Mouse (Mus musculus): Measurements from ENCODE around the gene Clp1. TPM values are rescaled to one million over a fixed set of nuclear protein-coding genes. Genes with fewer than 3 reads are reported as not detected.
"Not testable (repeated sequence)": the region's sequence is repeated elsewhere in the genome, so short reads cannot be mapped to it uniquely, and the experiment has no call there.

The Clp1 gene
- total and polyA plus RNA-seq, 2 experiments from 2014 or later = 13.2 to 15.6 TPM

DNA sequence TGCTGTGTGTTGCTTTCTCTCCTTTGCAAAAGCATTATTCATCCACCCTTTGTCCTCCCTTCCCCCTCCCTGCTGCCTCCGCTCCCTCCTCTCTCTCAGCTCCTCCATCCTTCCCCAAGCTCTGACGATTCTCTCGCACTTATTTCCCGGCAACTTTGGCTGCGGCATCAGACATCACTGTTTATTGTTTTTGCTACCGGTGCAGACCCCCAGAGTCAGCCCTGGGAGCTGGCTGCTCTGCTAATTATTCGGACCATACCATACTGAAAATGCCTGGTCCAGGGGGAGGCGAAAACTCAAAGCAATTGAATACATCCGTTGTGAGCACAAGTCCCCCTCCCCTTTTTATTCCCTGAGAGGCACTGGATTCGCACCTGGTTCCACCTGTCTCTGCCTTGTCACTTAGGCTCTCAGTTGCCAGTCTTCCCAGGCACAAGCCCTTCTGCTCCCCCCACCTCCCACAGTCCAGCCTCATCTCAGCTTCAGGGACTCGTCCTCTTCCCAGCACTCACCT is 7.3 kb upstream of the Clp1 start:
- H3K27me3 ChIP-seq (ENCODE audit: insufficient read depth, low read length) = no peaks in the 10 kb centered on the region
- 1% methylated on average over 11 of the region's 11 CpGs for WGBS
- TF ChIP-seq CTCF (IDR thresholded peaks at IDR 0.05; ENCODE audit: low read depth) = no peak
- DNase-seq = peak; percentile 80
- peak overlapping the region; percentile 78 for H3K4me2 ChIP-seq (ENCODE audit: low read depth)
- peak overlapping the region; percentile 50 for H3K4me3 ChIP-seq (ENCODE audit: low read depth, low read length)
- H3K9ac ChIP-seq = peak overlapping the region; percentile 65
- H3K9me3 ChIP-seq (ENCODE audit: low read length) = no peaks in the 10 kb centered on the region
- no peaks in the 10 kb centered on the region for H3K36me3 ChIP-seq (ENCODE audit: insufficient read depth)
- H3K4me1 ChIP-seq (ENCODE audit: insufficient read depth) = peaks cover 34% of the 10 kb centered on the region
- peak overlapping the region; percentile 62 for H3K27ac ChIP-seq (ENCODE audit: low read depth, low read length)
- ATAC-seq = peak; percentile 67

DNA sequence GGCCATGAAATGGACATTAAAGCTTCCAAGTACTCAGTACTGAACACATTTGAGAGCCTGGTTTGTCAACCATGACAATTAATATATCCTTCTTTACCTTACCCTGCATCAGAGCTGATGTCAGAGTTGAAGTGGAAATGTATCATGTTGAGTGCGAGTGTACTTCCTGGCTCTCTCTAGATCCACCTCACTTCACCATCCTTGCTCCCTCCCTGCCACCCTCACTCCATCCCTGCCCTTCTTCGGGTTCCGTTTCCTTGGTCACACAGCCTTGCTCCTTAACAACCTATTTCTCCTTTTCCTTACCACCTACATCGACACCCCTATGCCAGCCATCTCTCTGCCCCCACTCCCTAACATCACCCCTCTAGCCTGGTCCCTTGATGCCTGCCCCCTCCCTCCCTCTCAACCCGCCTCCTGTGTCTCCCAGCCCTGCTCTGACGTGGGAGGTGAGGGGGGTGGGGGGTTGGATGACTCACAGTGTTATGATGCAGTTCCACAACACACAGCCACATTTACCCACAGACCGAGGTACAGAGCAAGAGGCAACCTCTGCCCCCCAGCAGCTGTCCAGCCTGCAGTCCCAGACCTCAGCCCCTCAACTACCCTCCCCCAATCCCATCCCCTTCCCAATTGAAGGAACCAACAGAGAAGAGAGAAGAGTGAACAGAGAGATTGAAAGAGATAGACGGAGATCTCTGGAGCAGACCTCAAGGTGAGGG is 6.6 kb upstream of the Clp1 start, which contains the start of gene Ypel4:
TSS of gene Ypel4 (plus strand) at position 480 of the 722 bp plus-strand sequence.
- Histone ChIP-seq H3K4me3 (ENCODE audit: low read depth, low read length) (peak within 1 kb of the TSS; percentile 50), H3K27ac (ENCODE audit: low read depth, low read length) (peak within 1 kb of the TSS; percentile 62), H3K4me2 (ENCODE audit: low read depth) (peak within 1 kb of the TSS; percentile 78), H3K9me3 (ENCODE audit: low read length) (no peaks in the 10 kb centered on the region), H3K27me3 (ENCODE audit: insufficient read depth, low read length) (no peaks in the 10 kb centered on the region), H3K9ac (peak within 1 kb of the TSS; percentile 65), H3K4me1 (ENCODE audit: insufficient read depth) (peaks cover 34% of the 10 kb centered on the region), H3K36me3 (ENCODE audit: insufficient read depth) (no peaks in the 10 kb centered on the region)
- DNase-seq (peak; percentile 82), ATAC-seq (peak; percentile 93)
- 4% methylated on average over 8 of the region's 8 CpGs for WGBS
- no peak for TF ChIP-seq CTCF (IDR thresholded peaks at IDR 0.05; ENCODE audit: low read depth)

DNA sequence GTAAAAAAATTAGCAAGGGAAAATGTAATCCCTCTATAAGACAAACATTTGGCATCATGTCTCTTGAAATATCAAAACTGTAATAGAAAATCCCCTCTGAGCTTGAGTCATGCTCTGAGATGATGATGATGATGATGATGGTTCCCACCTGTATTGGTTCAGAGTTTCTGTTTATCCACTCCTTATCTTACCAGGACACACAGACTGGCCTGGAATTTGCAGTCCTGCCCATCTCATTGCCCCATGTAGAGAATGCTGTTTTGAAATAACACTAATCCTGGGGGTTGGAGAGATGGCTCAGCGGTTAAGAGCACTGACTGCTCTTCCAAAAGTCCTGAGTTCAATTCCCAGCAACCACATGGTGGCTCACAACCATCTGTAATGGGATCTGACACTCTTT is 5.2 kb upstream of the Clp1 start:
- no peak for ATAC-seq

DNA sequence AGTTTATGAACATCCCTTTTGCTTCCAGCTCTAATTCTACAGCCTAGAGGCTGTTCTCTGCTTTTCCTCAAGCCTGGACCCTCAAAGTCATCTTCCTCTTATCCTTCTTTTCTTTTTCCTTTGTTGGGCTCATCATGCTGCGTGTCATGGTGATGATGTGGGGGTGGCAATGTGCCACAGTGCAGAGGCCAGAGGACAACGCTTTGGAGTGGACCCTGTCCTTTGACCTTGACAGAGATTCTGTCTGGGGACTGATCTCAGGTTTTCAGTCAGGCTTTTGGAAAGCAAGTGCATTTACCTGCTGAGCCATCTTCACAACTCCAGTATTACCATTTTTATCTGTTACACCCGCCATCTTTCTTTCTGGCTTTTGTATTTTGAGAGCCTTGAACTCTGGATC is 4.1 kb upstream of the Clp1 start:
- Histone ChIP-seq H3K4me3 (ENCODE audit: low read depth, low read length) (no peak overlapping the region), H3K9ac (no peak overlapping the region), H3K27me3 (ENCODE audit: insufficient read depth, low read length) (no peaks in the 10 kb centered on the region), H3K4me2 (ENCODE audit: low read depth) (no peak overlapping the region), H3K9me3 (ENCODE audit: low read length) (no peaks in the 10 kb centered on the region), H3K36me3 (ENCODE audit: insufficient read depth) (no peaks in the 10 kb centered on the region), H3K4me1 (ENCODE audit: insufficient read depth) (peaks cover 19% of the 10 kb centered on the region), H3K27ac (ENCODE audit: low read depth, low read length) (no peak overlapping the region)
- TF ChIP-seq CTCF (IDR thresholded peaks at IDR 0.05; ENCODE audit: low read depth) = no peak
- WGBS = 81% methylated on average over 3 of the region's 3 CpGs
- no peak for DNase-seq
- ATAC-seq = no peak

More for the DNA sequence above, 5.2 kb upstream of the Clp1 start:
- no peak overlapping the region for H3K27ac ChIP-seq (ENCODE audit: low read depth, low read length)
- WGBS = 85% methylated on average over 1 of the region's 1 CpGs
- DNase-seq = no peak
- H3K36me3 ChIP-seq (ENCODE audit: insufficient read depth) = no peaks in the 10 kb centered on the region
- no peaks in the 10 kb centered on the region for H3K27me3 ChIP-seq (ENCODE audit: insufficient read depth, low read length)
- TF ChIP-seq CTCF (IDR thresholded peaks at IDR 0.05; ENCODE audit: low read depth) = no peak
- H3K9ac ChIP-seq = no peak overlapping the region
- no peak overlapping the region for H3K4me3 ChIP-seq (ENCODE audit: low read depth, low read length)
- no peak overlapping the region for H3K4me2 ChIP-seq (ENCODE audit: low read depth)
- H3K4me1 ChIP-seq (ENCODE audit: insufficient read depth) = peaks cover 24% of the 10 kb centered on the region
- no peaks in the 10 kb centered on the region for H3K9me3 ChIP-seq (ENCODE audit: low read length)

DNA sequence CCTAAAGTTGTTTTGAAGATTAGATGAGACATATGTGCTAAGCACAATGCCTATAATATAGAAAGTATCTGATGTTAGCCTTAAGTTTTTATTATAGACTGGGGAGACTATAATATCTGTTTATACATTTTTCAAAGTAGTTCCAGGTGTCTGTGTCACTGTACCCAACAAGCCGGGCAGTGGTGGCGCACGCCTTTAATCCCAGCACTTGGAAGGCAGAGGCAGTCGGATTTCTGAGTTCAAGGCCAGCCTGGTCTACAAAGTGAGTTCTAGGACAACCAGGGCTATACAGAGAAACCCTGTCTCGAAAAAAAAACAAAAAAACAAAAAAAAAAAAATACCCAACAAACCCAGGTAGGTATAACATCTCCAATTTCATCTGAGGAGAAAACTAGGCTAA is 1.0 kb upstream of the Clp1 start:
- not testable (repeated sequence) for H3K27me3 ChIP-seq (ENCODE audit: insufficient read depth, low read length); H3K4me1 ChIP-seq (ENCODE audit: insufficient read depth); ATAC-seq; H3K4me3 ChIP-seq (ENCODE audit: low read depth, low read length); H3K27ac ChIP-seq (ENCODE audit: low read depth, low read length); H3K4me2 ChIP-seq (ENCODE audit: low read depth); H3K36me3 ChIP-seq (ENCODE audit: insufficient read depth); H3K9me3 ChIP-seq (ENCODE audit: low read length); DNase-seq; H3K9ac ChIP-seq
- 80% methylated on average over 5 of the region's 5 CpGs for WGBS

DNA sequence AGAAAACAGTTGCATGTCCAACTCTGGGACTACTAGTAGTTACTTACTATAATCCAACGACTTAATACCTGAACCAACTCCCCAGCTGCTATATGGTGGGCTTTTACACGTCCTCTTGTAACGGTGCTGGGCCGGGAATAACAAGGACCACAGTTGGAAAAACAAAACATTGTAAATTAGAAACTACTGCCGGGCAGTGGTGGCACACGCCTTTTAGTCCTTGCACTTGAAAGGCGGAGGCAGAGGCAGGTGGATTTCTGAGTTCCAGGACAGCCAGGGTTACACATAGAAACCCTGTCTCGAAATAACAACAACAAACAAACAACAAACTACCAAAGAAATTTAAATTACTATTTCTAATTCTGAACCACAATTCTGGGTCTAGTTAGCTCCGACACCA is 434 bp downstream of the Clp1 start:
- Histone ChIP-seq H3K9ac (peak overlapping the region; percentile 66), H3K27me3 (ENCODE audit: insufficient read depth, low read length) (no peaks in the 10 kb centered on the region), H3K9me3 (ENCODE audit: low read length) (no peaks in the 10 kb centered on the region), H3K4me1 (ENCODE audit: insufficient read depth) (peaks cover 9% of the 10 kb centered on the region; the same call in 1 of the 2 replicates), H3K36me3 (ENCODE audit: insufficient read depth) (peaks cover 12% of the 10 kb centered on the region), H3K4me3 (ENCODE audit: low read depth, low read length) (peak overlapping the region; percentile 51), H3K4me2 (ENCODE audit: low read depth) (peak overlapping the region; percentile 87), H3K27ac (ENCODE audit: low read depth, low read length) (no peak overlapping the region)
- no peak for DNase-seq
- 3% methylated on average over 9 of the region's 9 CpGs for WGBS
- TF ChIP-seq CTCF (IDR thresholded peaks at IDR 0.05; ENCODE audit: low read depth) = no peak
- ATAC-seq = no peak

DNA sequence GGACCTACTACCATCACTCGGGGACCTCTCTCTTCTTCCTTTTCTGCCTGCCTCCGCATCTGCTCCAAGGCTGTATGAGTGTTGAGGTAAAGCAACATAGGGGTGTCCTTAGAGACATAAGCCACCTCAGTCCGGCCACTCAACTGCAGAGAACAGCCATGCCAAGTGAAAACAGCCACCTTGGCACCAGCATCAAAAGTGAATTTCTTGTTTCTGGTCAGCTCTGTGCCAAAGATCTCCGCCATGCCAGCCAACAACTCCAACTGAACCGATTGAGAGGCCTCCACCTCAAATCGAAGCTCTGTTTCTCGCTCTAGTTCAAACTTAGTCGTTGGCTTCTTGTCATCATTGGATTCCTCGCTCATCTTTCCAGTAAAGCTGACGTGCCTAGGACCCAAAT is 1.4 kb downstream of the Clp1 start:
- H3K9me3 ChIP-seq (ENCODE audit: low read length) = no peaks in the 10 kb centered on the region
- no peak for DNase-seq
- H3K27me3 ChIP-seq (ENCODE audit: insufficient read depth, low read length) = no peaks in the 10 kb centered on the region
- no peak overlapping the region for H3K27ac ChIP-seq (ENCODE audit: low read depth, low read length)
- no peak overlapping the region for H3K4me2 ChIP-seq (ENCODE audit: low read depth)
- H3K4me1 ChIP-seq (ENCODE audit: insufficient read depth) = peaks cover 9% of the 10 kb centered on the region; the same call in 1 of the 2 replicates
- no peak for ATAC-seq
- H3K9ac ChIP-seq = no peak overlapping the region
- no peak for TF ChIP-seq CTCF (IDR thresholded peaks at IDR 0.05; ENCODE audit: low read depth)
- no peak overlapping the region for H3K4me3 ChIP-seq (ENCODE audit: low read depth, low read length)
- WGBS = 95% methylated on average over 10 of the region's 10 CpGs
- peaks cover 19% of the 10 kb centered on the region for H3K36me3 ChIP-seq (ENCODE audit: insufficient read depth)

Data from forebrain, postnatal 0 days (tissue).